Mouse (Mus musculus) lung, adult 2 months (tissue): ENCODE results near the gene Rarb.

Experiments
- CTCF ChIP-seq: fragments of 200-500 bp; IDR thresholded peaks from 2 replicates; pipeline ENCODE4 v1.5.1; 2011; ENCODE audit warnings: mild to moderate bottlenecking, low read length, control low read depth; ENCODE audit not compliant: insufficient read depth
- POLR2A ChIP-seq: fragments of 200-500 bp; IDR thresholded peaks from 2 replicates; pipeline ENCODE4 v1.6.1; 2011; ENCODE audit warnings: low read depth, mild to moderate bottlenecking, control low read depth, low read length, borderline replicate concordance; ENCODE audit errors: extremely low read depth

GRCm38 (mm10) chr14:16605480-16605879, 213.5 kb downstream of the Rarb start:
- TF ChIP-seq CTCF = no peak
- TF ChIP-seq POLR2A = no peak
